Mouse (Mus musculus) E14TG2a.4 (cell line): Measurements from ENCODE around the gene Gm3238.
"Not testable (repeated sequence)": the region's sequence is repeated elsewhere in the genome, so short reads cannot be mapped to it uniquely, and the experiment has no call there.

Source experiments
- H3K27me3 ChIP-seq: 2 replicates; pipeline ENCODE4 v1.6.1; 2014; ENCODE audit warnings: low read length, control low read depth; ENCODE audit not compliant: insufficient read depth
- H3K36me3 ChIP-seq: 2 replicates; pipeline ENCODE4 v1.6.1; 2014; ENCODE audit warnings: low read length, control low read depth; ENCODE audit not compliant: insufficient read depth
- H3K4me1 ChIP-seq: replicated peaks from 2 replicates; pipeline ENCODE4 v1.6.1; 2014; ENCODE audit warnings: low read depth, low read length, control low read depth
- H3K4me3 ChIP-seq: replicated peaks from 2 replicates; pipeline ENCODE4 v1.5.1; 2014; ENCODE audit warnings: mild to moderate bottlenecking, low read length
- H3K9me3 ChIP-seq: 2 replicates; pipeline ENCODE4 v1.6.1; 2014; ENCODE audit warnings: low read length, control low read depth
- CTCF ChIP-seq: conservative IDR thresholded peaks from 2 replicates; pipeline ENCODE4 v1.5.1; 2014; ENCODE audit warnings: low read length
- NANOG ChIP-seq: IDR thresholded peaks from 2 replicates; pipeline ENCODE4 v1.6.1; 2014; ENCODE audit warnings: borderline replicate concordance, low read length, mixed read lengths
- POU5F1 ChIP-seq: IDR thresholded peaks from 2 replicates; pipeline ENCODE4 v1.6.1; 2014; ENCODE audit warnings: low read length, borderline replicate concordance

The Gm3238 gene

GRCm38 (mm10) chr10:77797677-77798076 is 26.6 kb upstream of the Gm3238 start:
- Histone ChIP-seq H3K36me3 (no peaks in the 10 kb centered on the region), H3K27me3 (no peaks in the 10 kb centered on the region), H3K4me1 (peaks cover 30% of the 10 kb centered on the region), H3K4me3 (no peak overlapping the region), H3K9me3 (no peaks in the 10 kb centered on the region)
- TF ChIP-seq POU5F1: no peak
- no peak for TF ChIP-seq NANOG
- TF ChIP-seq CTCF: no peak

- H3K9me3 ChIP-seq: no peaks in the 10 kb centered on the region
- no peaks in the 10 kb centered on the region for H3K27me3 ChIP-seq
- no peak within 1 kb of the TSS for H3K4me3 ChIP-seq
These were observed 23.9 kb upstream of the Gm3238 start, which contains the start of gene Gm9639 for GRCm38 (mm10) chr10:77794976-77795375. TSS of gene Gm9639 (minus strand) at chr10:77795076.

GRCm38 (mm10) chr10:77788621-77789020 is 17.5 kb upstream of the Gm3238 start:
- Histone ChIP-seq H3K4me3 (no peak overlapping the region), H3K27me3 (no peaks in the 10 kb centered on the region), H3K36me3 (no peaks in the 10 kb centered on the region), H3K4me1 (no peaks in the 10 kb centered on the region), H3K9me3 (no peaks in the 10 kb centered on the region)
- TF ChIP-seq NANOG (no peak), CTCF (no peak), POU5F1 (no peak)

More at GRCm38 (mm10) chr10:77794976-77795375, 23.9 kb upstream of the Gm3238 start, which contains the start of gene Gm9639:
- Histone ChIP-seq H3K36me3 (no peaks in the 10 kb centered on the region), H3K4me1 (peaks cover 30% of the 10 kb centered on the region)
- TF ChIP-seq NANOG (no peak), POU5F1 (no peak), CTCF (no peak)

- H3K4me3 ChIP-seq, H3K4me1 ChIP-seq, H3K27me3 ChIP-seq, H3K9me3 ChIP-seq, H3K36me3 ChIP-seq: not testable (repeated sequence)
These were observed 16.8 kb upstream of the Gm3238 start, which contains the start of gene Gm7137 for GRCm38 (mm10) chr10:77787876-77788275. TSS of gene Gm7137 (minus strand) at chr10:77788200.

- H3K4me1 ChIP-seq, H3K36me3 ChIP-seq, H3K4me3 ChIP-seq, H3K27me3 ChIP-seq, H3K9me3 ChIP-seq: not testable (repeated sequence)
These were observed 12.3 kb upstream of the Gm3238 start for GRCm38 (mm10) chr10:77783396-77783795.

- H3K27me3 ChIP-seq, H3K9me3 ChIP-seq, H3K36me3 ChIP-seq, H3K4me3 ChIP-seq, H3K4me1 ChIP-seq: not testable (repeated sequence)
These were observed 11.3 kb upstream of the Gm3238 start, which contains the start of gene Gm3250 for GRCm38 (mm10) chr10:77782442-77782841. TSS of gene Gm3250 (minus strand) at chr10:77782542.

- H3K4me3 ChIP-seq, H3K27me3 ChIP-seq, H3K9me3 ChIP-seq, H3K4me1 ChIP-seq, H3K36me3 ChIP-seq: not testable (repeated sequence)
These were observed 5.7 kb upstream of the Gm3238 start, which contains the start of gene Gm7138 for GRCm38 (mm10) chr10:77776844-77777243. TSS of gene Gm7138 (minus strand) at chr10:77776944.

- H3K4me1 ChIP-seq, H3K9me3 ChIP-seq, H3K4me3 ChIP-seq, H3K27me3 ChIP-seq, H3K36me3 ChIP-seq: not testable (repeated sequence)
These were observed 1.0 kb upstream of the Gm3238 start for GRCm38 (mm10) chr10:77772142-77772541.

- no peak for TF ChIP-seq CTCF
- TF ChIP-seq POU5F1: no peak
- no peak for TF ChIP-seq NANOG
- Histone ChIP-seq H3K4me1 (no peaks in the 10 kb centered on the region), H3K4me3 (no peak overlapping the region), H3K9me3 (no peaks in the 10 kb centered on the region), H3K27me3 (no peaks in the 10 kb centered on the region), H3K36me3 (no peaks in the 10 kb centered on the region)
These were observed 1.4 kb downstream of the Gm3238 start for GRCm38 (mm10) chr10:77769727-77770126.

GRCm38 (mm10) chr10:77759582-77759981 is 11.5 kb downstream of the Gm3238 start, which contains the start of gene Gm3233:
TSS of gene Gm3233 (minus strand) at chr10:77759682.
- not testable (repeated sequence) for H3K4me3 ChIP-seq, H3K36me3 ChIP-seq, H3K4me1 ChIP-seq, H3K27me3 ChIP-seq, H3K9me3 ChIP-seq
